Mouse (Mus musculus) stomach, postnatal 0 days (tissue): ENCODE measurements around the gene Prkca.

Experiments
- CTCF ChIP-seq: IDR thresholded peaks from 2 replicates; pipeline ENCODE4 v1.5.1; 2016; ENCODE audit warnings: antibody characterized with exemption, low read depth, mild to moderate bottlenecking, moderate library complexity
- EP300 ChIP-seq: optimal IDR thresholded peaks from 2 replicates; pipeline ENCODE3; 2016; ENCODE audit warnings: antibody characterized with exemption

DNA sequence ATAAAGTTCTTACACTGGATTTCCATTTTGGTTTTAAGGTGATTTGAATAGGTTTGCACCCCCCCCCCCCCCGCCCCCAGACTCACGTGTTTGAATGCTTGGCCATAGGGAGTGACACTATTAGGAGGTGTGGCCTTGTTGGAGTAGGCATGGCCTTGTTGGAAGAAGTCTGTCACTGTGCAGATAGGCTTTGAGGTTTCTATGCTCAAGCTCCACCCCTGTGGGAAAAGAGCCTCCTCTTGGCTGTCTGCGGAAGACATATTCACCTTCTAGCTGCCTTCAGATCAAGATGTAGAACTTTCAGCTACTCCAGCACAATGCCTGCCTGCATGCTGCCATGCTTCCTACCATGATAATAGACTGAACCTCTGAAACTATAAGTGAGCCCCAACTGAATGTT is 49.9 kb downstream of the Prkca start:
- TF ChIP-seq EP300 (no peak), CTCF (no peak)
